Mouse (Mus musculus): ENCODE measurements at regions not wholly inside any gene's neighbourhood (a gene's known extent, or its start where the extent isn't known, plus 50 kb on each side); places are given as distances from the start of the nearest gene placed in this dataset.
A peak's percentile ranks its signal among the peaks of the same experiment; 100 is the strongest.

GRCm38 (mm10) chr12:54334491-54335132 lies 131.0 kb upstream of the Egln3 start:
- peak; percentile 82 for ATAC-seq (ENCODE audit: insufficient read depth, low FRiP score, low read depth)
- Histone ChIP-seq H3K27me3 (replicated peaks) (no peaks in the 10 kb centered on the region), H3K9me3 (no peaks in the 10 kb centered on the region), H3K36me3 (no peaks in the 10 kb centered on the region), H3K27ac (no peak overlapping the region), H3K4me3 (replicated peaks) (no peak overlapping the region), H3K4me2 (no peak overlapping the region), H3K9ac (no peak overlapping the region), H3K4me1 (no peaks in the 10 kb centered on the region)
- 45% methylated on average over 9 of the region's 9 CpGs for WGBS

- no peak for ATAC-seq (ENCODE audit: insufficient read depth, low FRiP score, low read depth)
- Histone ChIP-seq H3K4me3 (replicated peaks) (no peak overlapping the region), H3K9ac (no peak overlapping the region), H3K4me2 (no peak overlapping the region), H3K9me3 (no peaks in the 10 kb centered on the region), H3K36me3 (no peaks in the 10 kb centered on the region), H3K27ac (peak overlapping the region; percentile 12; the same call in 1 of the 2 replicates), H3K4me1 (no peaks in the 10 kb centered on the region), H3K27me3 (replicated peaks) (no peaks in the 10 kb centered on the region)
- 81% methylated on average over 14 of the region's 14 CpGs for WGBS
These were observed 130.1 kb upstream of the Egln3 start for GRCm38 (mm10) chr12:54333632-54334321.

- Histone ChIP-seq H3K36me3 (no peaks in the 10 kb centered on the region), H3K9me3 (no peaks in the 10 kb centered on the region), H3K4me2 (no peak overlapping the region), H3K4me1 (no peaks in the 10 kb centered on the region), H3K9ac (no peak overlapping the region), H3K27me3 (replicated peaks) (no peaks in the 10 kb centered on the region), H3K27ac (no peak overlapping the region), H3K4me3 (replicated peaks) (no peak overlapping the region)
- WGBS = 60% methylated on average over 1 of the region's 1 CpGs
- ATAC-seq (ENCODE audit: insufficient read depth, low FRiP score, low read depth) = no peak
These were observed 123.8 kb upstream of the Egln3 start for GRCm38 (mm10) chr12:54327483-54327882.

GRCm38 (mm10) chr12:54326571-54326970 lies 122.9 kb upstream of the Egln3 start:
- H3K9ac ChIP-seq = no peak overlapping the region
- no peak overlapping the region for H3K27ac ChIP-seq
- no peaks in the 10 kb centered on the region for H3K9me3 ChIP-seq
- H3K27me3 ChIP-seq (replicated peaks) = no peaks in the 10 kb centered on the region
- H3K4me1 ChIP-seq = no peaks in the 10 kb centered on the region
- H3K36me3 ChIP-seq = no peaks in the 10 kb centered on the region
- no peak overlapping the region for H3K4me2 ChIP-seq
- no peak overlapping the region for H3K4me3 ChIP-seq (replicated peaks)
- WGBS = 85% methylated on average over 7 of the region's 7 CpGs
- ATAC-seq (ENCODE audit: insufficient read depth, low FRiP score, low read depth) = no peak

GRCm38 (mm10) chr12:54320533-54320932 lies 116.9 kb upstream of the Egln3 start:
- H3K4me3 ChIP-seq (replicated peaks) = no peak overlapping the region
- no peak overlapping the region for H3K9ac ChIP-seq
- no peaks in the 10 kb centered on the region for H3K9me3 ChIP-seq
- H3K27ac ChIP-seq = no peak overlapping the region
- 92% methylated on average over 5 of the region's 5 CpGs for WGBS
- no peaks in the 10 kb centered on the region for H3K27me3 ChIP-seq (replicated peaks)
- H3K4me2 ChIP-seq = no peak overlapping the region
- no peaks in the 10 kb centered on the region for H3K36me3 ChIP-seq
- no peak for ATAC-seq (ENCODE audit: insufficient read depth, low FRiP score, low read depth)
- H3K4me1 ChIP-seq = peaks cover 9% of the 10 kb centered on the region

- H3K9ac ChIP-seq = no peak overlapping the region
- WGBS = 5% methylated on average over 16 of the region's 16 CpGs
- peak overlapping the region; percentile 88 for H3K27ac ChIP-seq
These were observed 113.4 kb upstream of the Egln3 start for GRCm38 (mm10) chr12:54316980-54317471.

GRCm38 (mm10) chr12:54316066-54316567 lies 112.5 kb upstream of the Egln3 start:
- Histone ChIP-seq H3K4me2 (peak overlapping the region; percentile 42), H3K4me1 (peaks cover 22% of the 10 kb centered on the region), H3K27me3 (replicated peaks) (no peaks in the 10 kb centered on the region), H3K36me3 (no peaks in the 10 kb centered on the region), H3K9me3 (no peaks in the 10 kb centered on the region), H3K27ac (peak overlapping the region; percentile 88), H3K9ac (no peak overlapping the region), H3K4me3 (replicated peaks) (no peak overlapping the region)
- no peak for ATAC-seq (ENCODE audit: insufficient read depth, low FRiP score, low read depth)
- WGBS = 60% methylated on average over 15 of the region's 15 CpGs

More at GRCm38 (mm10) chr12:54316980-54317471, 113.4 kb upstream of the Egln3 start:
- no peaks in the 10 kb centered on the region for H3K36me3 ChIP-seq
- no peaks in the 10 kb centered on the region for H3K27me3 ChIP-seq (replicated peaks)
- ATAC-seq (ENCODE audit: insufficient read depth, low FRiP score, low read depth) = peak; percentile 92
- peaks cover 22% of the 10 kb centered on the region for H3K4me1 ChIP-seq
- H3K4me3 ChIP-seq (replicated peaks) = peak overlapping the region; percentile 18
- peak overlapping the region; percentile 42 for H3K4me2 ChIP-seq
- no peaks in the 10 kb centered on the region for H3K9me3 ChIP-seq

GRCm38 (mm10) chr12:54314153-54314552 lies 110.5 kb upstream of the Egln3 start:
- Histone ChIP-seq H3K27me3 (replicated peaks) (no peaks in the 10 kb centered on the region), H3K36me3 (no peaks in the 10 kb centered on the region), H3K27ac (peak overlapping the region; percentile 6; the same call in 1 of the 2 replicates), H3K4me1 (peaks cover 22% of the 10 kb centered on the region), H3K9ac (no peak overlapping the region), H3K9me3 (no peaks in the 10 kb centered on the region), H3K4me2 (no peak overlapping the region), H3K4me3 (replicated peaks) (no peak overlapping the region)
- WGBS = 54% methylated on average over 2 of the region's 2 CpGs
- ATAC-seq (ENCODE audit: insufficient read depth, low FRiP score, low read depth) = no peak

GRCm38 (mm10) chr12:54313211-54313845 lies 109.7 kb upstream of the Egln3 start:
- Histone ChIP-seq H3K9me3 (no peaks in the 10 kb centered on the region), H3K27me3 (replicated peaks) (no peaks in the 10 kb centered on the region), H3K4me1 (peaks cover 22% of the 10 kb centered on the region), H3K9ac (peak overlapping the region; percentile 20), H3K27ac (peak overlapping the region; percentile 82), H3K36me3 (no peaks in the 10 kb centered on the region), H3K4me3 (replicated peaks) (peak overlapping the region; percentile 35), H3K4me2 (peak overlapping the region; percentile 78)
- 2% methylated on average over 19 of the region's 20 CpGs for WGBS
- ATAC-seq (ENCODE audit: insufficient read depth, low FRiP score, low read depth) = peak; percentile 60

GRCm38 (mm10) chr12:54312522-54313210 lies 109.0 kb upstream of the Egln3 start:
- 26% methylated on average over 14 of the region's 14 CpGs for WGBS
- Histone ChIP-seq H3K36me3 (no peaks in the 10 kb centered on the region), H3K9ac (peak overlapping the region; percentile 20; the same call in 1 of the 2 replicates), H3K27me3 (replicated peaks) (no peaks in the 10 kb centered on the region), H3K9me3 (no peaks in the 10 kb centered on the region), H3K4me2 (peak overlapping the region; percentile 78), H3K27ac (peak overlapping the region; percentile 82), H3K4me3 (replicated peaks) (peak overlapping the region; percentile 35), H3K4me1 (peaks cover 22% of the 10 kb centered on the region)
- ATAC-seq (ENCODE audit: insufficient read depth, low FRiP score, low read depth) = no peak; the same call in 1 of the 2 replicates

- WGBS = 67% methylated on average over 4 of the region's 4 CpGs
- peak overlapping the region; percentile 82; the same call in 1 of the 2 replicates for H3K27ac ChIP-seq
- ATAC-seq (ENCODE audit: insufficient read depth, low FRiP score, low read depth) = no peak
These were observed 108.3 kb upstream of the Egln3 start for GRCm38 (mm10) chr12:54311896-54312521.

More at GRCm38 (mm10) chr12:54311896-54312521, 108.3 kb upstream of the Egln3 start:
- H3K4me1 ChIP-seq = peaks cover 19% of the 10 kb centered on the region
- H3K9ac ChIP-seq = no peak overlapping the region
- H3K4me3 ChIP-seq (replicated peaks) = no peak overlapping the region
- no peaks in the 10 kb centered on the region for H3K36me3 ChIP-seq
- H3K27me3 ChIP-seq (replicated peaks) = no peaks in the 10 kb centered on the region
- no peaks in the 10 kb centered on the region for H3K9me3 ChIP-seq
- no peak overlapping the region for H3K4me2 ChIP-seq

All from stomach, embryonic 15.5 days (tissue).